Mouse (Mus musculus): ENCODE results near the gene Fam129a.

GRCm38 (mm10) chr1:151638357-151638756, 67.4 kb downstream of the Fam129a start:
- TF ChIP-seq POLR2A (IDR thresholded peaks at IDR 0.05; ENCODE audit: control insufficient read depth, extremely low read depth, insufficient read depth, low read length, poor library complexity) (no peak), CTCF (IDR thresholded peaks at IDR 0.05; ENCODE audit: borderline replicate concordance, control insufficient read depth, extremely low read depth, insufficient read depth, low read length, poor library complexity) (no peak)

All from thymus, adult 2 months (tissue).